In the genomic region with DNA sequence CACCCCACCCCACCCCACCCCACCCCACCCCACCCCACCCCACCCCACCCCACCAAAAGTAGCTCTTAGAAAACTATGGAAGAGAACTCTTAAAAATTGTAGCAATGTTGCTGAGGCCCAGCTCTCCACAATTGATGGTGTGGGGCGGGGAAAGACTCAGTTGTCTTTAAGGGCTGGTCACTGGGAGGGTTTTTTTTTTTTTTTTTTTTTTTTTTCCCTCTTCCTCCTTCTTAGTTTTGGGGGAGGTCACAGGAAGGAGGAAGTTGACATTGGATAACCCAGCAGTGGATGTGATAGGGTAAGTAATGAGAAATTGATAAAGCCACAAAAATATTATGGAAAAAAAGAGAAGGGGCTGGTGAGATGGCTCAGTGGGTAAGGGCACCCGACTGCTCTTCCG, we compare ENCODE assay signal across 18 mouse cellular contexts. TPM values are rescaled to one million over a fixed set of nuclear protein-coding genes. Genes with fewer than 3 reads are reported as not detected.
"Had no signal": no experiment of that assay in that cellular context is flagged by ENCODE, and none has a peak within 500 bp of the region (broad histone marks: within the 10 kb centered on the region; RNA-seq: fewer than 3 reads in every experiment).

No protein-coding gene starts in this region.

- H3K36me3 ChIP-seq: neural tube, embryonic 15.5 days; stomach, embryonic 15.5 days had no signal

- H3K4me1 ChIP-seq: stomach, embryonic 15.5 days had no signal

- H3K27me3 ChIP-seq: neural tube, embryonic 15.5 days; stomach, embryonic 15.5 days had no signal

- DNase-seq: retina, postnatal 1 day; right cerebral cortex, adult 18-20 months; right cerebral cortex, postnatal 14 days; right cerebral cortex, postnatal 25 days; right cerebral cortex, postnatal 4 days; spleen, adult 18-20 months; thymus, adult 18-20 months; thymus, adult 2 months; thymus, postnatal 14 days; thymus, postnatal 25 days; thymus, postnatal 36 days; thymus, postnatal 4 days had no signal

- H3K27ac ChIP-seq: neural tube, embryonic 15.5 days; stomach, embryonic 15.5 days; stomach, postnatal 0 days had no signal

- H3K9me3 ChIP-seq: neural tube, embryonic 15.5 days; stomach, embryonic 15.5 days had no signal

- H3K9ac ChIP-seq: neural tube, embryonic 15.5 days; stomach, embryonic 15.5 days had no signal

- H3K4me3 ChIP-seq: neural tube, embryonic 15.5 days; stomach, embryonic 15.5 days had no signal

- H3K4me2 ChIP-seq: neural tube, embryonic 15.5 days; stomach, embryonic 15.5 days had no signal

RNA-seq across cellular contexts. Expression of a gene that starts 33.4 kb away (rescaled TPM):
- total RNA-seq: neutrophil, adult 5-6 weeks had no signal
- polyA plus RNA-seq: small intestine, adult 2 months; spleen, adult 2 months had no signal
